Mouse (Mus musculus): ENCODE results near the gene Ndufs7.

Gene Ndufs7

DNA sequence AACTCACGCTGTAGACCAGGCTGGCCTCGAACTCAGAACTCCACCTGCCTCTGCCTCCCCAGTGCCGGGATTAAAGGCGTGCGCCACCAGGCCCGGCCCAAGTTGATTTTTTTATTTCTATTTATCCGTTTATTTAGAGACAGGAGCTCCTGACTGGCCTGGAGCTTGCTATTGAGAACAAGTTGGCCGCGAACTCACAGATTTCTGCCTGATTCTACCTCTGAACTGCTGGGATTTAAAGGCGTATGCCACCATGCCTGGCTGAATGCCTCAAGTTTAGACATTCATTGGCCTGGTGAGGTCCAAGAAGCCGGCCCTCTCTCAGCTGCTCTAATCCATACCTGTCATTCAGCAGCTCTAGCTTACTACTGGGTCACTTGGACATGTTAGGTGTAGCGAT, 13.2 kb downstream of the Ndufs7 start:
- no peak for DNase-seq (ENCODE audit: low spot score)

DNA sequence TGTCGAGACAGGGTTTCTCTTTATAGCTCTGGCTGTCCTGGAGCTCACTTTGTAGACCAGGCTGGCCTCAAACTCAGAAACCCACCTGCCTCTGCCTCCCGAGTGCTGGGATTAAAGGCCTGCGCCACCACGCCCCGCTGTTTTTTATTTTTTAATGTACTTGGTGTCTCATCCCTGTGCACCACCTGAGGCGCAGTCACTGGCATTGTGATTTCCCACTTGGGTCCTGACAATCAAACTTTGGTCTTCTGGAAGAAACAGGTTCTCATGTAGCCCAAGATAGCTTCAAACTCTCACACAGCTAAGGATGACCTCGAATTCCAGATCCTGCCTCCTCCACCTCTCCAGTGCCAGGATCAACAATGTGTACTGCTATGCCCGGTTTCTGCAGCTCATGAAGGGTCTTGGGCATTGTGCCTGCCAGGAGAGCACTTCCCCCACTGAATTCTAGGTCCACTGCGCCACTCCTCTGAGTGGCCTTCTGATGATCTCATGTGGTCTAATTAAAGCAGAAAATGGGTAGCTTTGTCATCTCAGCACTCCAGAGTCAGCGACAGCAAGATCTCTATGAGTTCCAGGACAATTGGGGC, 13.9 kb downstream of the Ndufs7 start:
- DNase-seq (ENCODE audit: low spot score) = no peak

DNA sequence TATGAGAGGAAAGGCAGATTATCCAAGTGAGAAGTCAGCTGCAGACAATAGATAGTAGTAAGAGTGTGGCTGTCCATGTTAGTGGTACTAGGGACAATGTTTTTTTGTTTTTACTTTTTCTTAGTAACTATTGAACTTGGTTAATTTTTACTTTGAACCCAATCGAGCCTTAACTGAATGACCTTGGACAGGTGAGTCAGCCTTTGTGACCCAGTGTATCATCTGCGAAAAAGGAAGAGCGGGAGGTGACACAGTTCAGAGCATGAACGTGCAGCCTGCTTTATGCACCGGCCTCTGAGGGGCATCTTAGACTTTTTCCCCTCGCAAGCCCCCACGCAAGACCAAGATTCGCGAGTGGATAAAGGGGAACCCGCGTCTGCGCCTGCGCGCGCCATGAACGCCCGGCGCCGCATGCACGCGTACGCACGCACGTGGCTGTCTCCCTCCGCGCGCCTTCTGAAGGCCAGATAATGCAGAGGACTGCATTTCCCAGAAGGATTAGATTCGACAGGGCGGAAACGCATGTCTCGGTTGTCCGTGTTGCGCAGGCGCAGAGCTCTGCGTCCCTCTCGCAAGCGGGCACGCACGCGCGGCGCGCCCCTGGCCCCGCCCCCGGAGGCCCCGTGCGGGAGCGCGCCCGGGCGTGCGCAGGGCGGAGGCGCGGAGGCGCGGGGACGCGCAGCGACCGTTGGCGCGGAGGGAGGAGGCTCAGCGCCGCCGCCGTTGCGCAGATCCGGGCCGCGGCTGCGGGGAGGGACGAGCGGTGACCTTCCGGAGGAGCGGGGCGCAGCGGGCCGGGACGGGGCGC, 15.6 kb downstream of the Ndufs7 start:
- DNase-seq (ENCODE audit: low spot score) = peak; percentile 99

GRCm38 (mm10) chr10:80265149-80265486, 16.2 kb downstream of the Ndufs7 start:
- DNase-seq (ENCODE audit: low spot score) = no peak

- DNase-seq (ENCODE audit: low spot score) = no peak
Measured at GRCm38 (mm10) chr10:80270099-80270498, 21.2 kb downstream of the Ndufs7 start.

DNA sequence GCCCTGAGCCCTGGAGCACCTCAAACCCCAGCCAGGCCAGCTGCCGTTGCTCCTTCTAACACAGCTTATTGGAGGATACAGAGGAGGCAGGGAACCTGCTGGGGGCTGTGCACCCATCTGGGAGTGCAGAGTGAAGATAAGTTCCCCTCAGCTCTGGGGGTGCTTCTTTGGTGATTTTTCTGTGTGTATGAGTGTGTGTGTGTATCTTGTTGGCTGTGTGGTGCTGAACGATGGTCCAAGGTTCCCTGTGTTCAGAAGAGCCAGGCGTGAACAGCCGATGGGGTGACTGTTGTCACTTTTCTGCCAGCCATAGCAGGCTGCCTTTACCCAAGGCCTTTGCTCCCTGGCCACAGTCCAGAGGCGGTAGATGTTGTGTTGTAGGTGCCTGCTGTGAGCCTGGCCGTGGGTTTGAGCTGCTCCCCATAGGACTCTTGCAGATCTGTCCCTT, 21.8 kb downstream of the Ndufs7 start:
- no peak for DNase-seq (ENCODE audit: low spot score)

DNA sequence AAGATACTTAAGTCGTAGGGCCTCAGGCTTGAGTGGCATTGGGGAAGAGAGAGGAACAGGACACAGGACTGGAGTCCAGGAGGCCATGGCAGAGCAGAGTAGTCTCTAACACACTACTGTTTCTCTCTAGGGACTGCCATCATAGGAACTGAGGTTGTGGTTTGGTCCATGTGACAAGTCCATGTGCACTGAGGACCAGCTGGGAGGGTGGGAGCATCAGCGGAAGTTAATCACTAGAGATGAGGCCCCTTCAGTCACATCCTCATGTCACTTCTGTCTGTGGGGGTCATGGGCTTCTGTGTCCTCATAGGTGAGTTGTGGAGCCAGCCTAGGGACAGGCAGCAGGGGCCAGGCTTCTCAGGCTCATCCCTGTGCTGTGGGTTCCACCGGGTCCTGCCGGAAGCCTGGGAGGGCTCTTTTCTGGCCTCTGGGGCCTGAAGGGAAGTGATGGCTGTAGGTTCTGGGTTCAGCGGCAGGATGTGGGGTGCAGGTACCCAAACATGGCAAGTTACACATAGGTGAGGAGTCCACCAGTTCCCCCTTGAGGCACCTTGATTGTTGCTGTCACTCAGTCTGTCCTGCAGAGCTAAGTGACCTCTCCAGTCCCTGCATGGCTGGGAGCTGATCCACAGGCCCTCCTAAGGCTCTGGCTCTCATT, 22.4 kb downstream of the Ndufs7 start:
- DNase-seq (ENCODE audit: low spot score) = no peak

- DNase-seq (ENCODE audit: low spot score) = no peak
Measured at GRCm38 (mm10) chr10:80271870-80272585, 23.1 kb downstream of the Ndufs7 start.

DNA sequence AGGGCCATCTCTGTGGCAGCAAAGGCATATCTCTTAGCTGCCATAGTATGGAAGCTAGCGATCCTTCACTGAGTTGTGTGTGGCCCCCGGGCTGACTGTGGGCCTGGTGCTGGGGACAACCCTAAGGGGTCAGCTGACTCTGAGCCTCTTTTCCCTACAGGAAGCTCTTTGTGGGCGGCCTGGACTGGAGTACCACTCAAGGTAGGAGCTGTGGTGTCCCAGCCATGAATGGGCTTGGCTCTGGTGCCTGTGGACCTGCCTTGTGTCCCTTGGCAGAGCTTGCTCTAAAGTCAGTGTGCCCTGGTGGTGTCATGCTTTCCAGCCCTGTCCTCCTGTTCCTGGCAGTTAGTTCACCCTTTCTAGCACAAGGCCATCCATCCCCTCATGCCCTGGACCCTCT, 24.9 kb downstream of the Ndufs7 start:
- DNase-seq (ENCODE audit: low spot score) = no peak

DNA sequence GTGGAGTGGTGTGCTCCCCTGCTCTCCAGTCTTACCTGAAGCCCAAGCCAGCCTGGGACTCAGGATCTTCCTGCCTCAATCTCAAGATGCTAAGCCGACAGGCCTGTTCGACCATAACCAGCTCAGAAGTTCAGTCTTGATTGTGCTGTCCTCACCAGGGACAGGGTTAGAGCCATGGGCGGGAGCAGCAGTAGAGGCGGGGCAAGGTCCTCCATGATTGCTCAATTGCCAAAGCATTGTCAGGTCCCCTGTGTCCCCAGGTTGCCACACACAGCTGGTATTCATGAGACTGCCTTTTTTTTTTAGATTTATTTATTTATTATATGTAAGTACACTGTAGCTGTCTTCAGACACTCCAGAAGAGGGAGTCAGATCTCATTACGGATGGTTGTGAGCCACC, 27.3 kb downstream of the Ndufs7 start:
- no peak for DNase-seq (ENCODE audit: low spot score)

DNA sequence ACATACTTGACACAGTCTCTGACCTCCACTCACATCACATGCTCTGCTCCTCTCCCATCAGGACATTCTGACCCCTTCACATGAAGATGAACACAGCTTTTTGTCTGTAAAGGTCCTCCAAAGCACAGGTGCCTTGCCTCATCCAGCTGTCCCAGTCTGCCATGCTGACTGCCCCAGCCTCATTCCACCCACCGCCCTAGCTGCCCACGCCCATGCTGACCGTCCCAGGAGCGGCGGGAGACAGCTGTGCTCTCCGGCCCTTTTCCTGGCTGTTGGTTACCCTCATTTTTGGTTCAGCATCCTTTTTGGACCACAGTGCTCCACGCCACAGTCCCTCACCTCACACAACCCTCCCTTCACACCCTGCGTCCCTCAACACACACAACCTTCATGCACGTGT, 29.5 kb downstream of the Ndufs7 start:
- no peak for DNase-seq (ENCODE audit: low spot score)

GRCm38 (mm10) chr10:80279273-80279672, 30.4 kb downstream of the Ndufs7 start:
- no peak for DNase-seq (ENCODE audit: low spot score)

- DNase-seq (ENCODE audit: low spot score) = no peak
Measured at GRCm38 (mm10) chr10:80281304-80281703, 32.4 kb downstream of the Ndufs7 start.

- no peak for DNase-seq (ENCODE audit: low spot score)
Measured at GRCm38 (mm10) chr10:80281921-80282371, 33.0 kb downstream of the Ndufs7 start.

DNA sequence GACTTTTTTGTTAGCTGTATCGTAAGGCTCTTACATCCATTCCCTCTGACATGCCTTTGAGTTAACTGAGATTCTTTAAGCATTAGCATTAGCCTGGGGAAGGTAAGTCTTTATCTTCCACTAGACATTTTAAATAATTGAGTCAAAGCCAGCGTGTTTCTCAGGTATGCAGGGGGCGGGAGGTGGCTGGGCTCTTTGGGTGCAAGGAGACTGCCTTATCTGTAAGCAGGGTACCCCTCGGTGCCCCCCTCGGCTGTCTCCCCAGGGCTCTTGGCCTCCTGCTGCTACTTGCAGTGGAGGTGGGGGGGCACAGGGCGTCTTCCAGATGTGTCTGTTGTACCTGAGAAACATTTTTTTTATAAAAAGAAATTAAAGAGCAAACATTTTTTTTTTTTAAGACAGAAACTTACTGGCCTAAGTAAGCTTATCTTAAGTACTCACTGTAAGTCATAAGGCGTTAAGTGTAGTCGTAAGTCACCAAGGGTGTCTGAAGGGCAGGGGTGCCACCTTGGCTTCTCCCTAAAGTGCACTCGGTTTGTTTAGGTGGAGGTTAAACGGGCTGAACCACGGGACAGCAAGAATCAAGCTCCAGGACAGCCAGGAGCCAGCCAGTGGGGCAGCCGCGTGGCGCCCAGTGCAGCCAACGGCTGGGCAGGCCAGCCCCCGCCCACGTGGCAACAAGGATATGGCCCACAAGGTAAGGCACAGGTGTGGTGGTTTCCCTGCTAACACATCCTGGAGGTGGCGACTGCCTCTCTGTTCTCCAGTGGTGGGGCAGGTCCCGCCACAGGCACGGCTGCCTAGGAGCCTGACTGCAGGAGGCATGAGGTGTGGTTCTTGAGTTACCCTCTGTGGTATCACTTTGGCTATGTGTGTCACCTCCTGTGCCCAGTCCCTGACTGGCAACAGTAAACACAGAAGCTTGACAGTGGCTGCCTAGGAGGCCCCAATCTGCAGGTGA, 33.8 kb downstream of the Ndufs7 start:
- DNase-seq (ENCODE audit: low spot score) = no peak

DNA sequence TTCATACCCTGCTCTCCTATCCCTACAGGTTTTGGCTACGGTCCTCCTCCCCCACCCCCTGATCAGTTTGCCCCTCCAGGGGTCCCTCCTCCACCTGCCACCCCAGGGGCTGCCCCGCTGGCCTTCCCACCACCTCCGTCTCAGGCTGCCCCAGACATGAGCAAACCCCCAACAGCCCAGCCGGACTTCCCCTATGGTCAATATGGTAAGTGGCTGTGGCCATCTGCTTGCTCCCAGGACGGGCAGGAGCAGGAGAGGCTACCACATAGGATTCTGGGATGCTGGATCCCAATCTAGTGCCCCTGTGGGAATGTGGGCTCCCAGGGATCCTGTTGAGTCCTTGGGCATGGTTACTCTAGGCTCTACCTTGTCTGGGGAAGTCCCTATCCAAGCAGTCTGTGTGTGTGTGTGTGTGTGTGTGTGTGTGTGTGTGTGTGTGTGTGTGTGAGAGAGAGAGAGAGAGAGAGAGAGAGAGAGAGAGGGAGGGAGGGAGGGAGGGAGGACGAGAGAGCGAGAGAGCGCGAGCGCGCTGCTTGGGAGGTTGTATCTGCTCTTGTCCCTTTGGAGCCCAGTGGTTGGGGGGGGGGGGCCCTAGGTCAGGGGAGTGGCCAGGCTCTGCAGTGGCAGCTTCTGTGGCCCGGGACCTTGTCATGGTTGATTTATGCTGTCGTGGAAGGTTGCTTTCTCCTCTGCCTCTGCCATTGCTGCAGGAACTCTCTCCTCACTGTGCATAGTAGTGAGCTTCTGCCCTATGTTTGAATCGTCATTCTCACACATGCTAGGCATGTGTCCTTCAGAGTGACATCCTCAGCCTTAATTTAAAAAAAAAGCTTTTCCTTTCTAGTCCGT, 36.5 kb downstream of the Ndufs7 start:
- DNase-seq (ENCODE audit: low spot score) = no peak

GRCm38 (mm10) chr10:80288097-80288496, 39.2 kb downstream of the Ndufs7 start:
- DNase-seq (ENCODE audit: low spot score) = no peak

- DNase-seq (ENCODE audit: low spot score) = no peak
Measured at GRCm38 (mm10) chr10:80288657-80289056, 39.7 kb downstream of the Ndufs7 start.

DNA sequence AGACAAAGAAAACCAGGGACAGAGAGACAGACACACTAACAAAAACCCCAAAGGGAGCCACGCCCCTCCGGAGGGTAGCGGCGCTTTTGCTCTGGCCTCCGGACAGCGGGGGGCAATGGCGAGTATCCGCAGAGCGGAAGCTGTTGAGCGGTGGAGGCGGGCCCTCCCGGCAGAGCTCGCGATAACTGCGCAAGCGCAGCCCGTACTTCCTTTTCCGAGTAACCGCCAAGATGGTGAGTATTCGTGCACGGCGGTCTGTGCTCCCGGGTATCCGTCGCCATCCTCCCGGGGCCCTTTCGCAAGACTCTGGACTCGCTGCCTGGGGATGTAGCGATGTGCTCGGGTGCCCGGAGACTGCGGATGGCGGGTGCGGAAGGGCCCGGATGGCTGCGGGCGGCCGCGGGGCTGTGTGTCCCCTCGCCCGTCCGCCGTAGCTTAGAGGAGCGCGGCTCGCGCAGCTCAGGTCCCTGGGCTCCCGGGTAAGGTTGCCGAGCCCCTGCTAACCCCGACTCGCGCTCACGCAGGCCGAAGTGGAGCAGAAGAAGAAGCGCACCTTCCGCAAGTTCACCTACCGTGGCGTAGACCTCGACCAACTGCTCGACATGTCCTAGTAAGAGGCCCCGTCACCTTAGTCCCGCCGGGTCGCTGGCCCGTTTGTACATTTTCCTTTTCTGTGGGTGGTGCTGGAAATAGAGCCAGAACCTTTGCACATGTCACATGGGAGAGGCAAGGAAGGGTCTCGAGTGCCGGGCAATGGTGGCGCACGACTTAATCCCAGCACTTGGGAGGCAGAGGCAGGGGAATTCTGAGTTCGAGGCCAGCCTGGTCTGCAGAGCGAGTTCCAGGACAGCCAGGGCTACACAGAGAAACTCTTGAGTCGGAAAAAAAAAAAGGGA, 43.6 kb downstream of the Ndufs7 start, which contains the start of gene Rps15:
Gene Rps15, plus strand, starts transcription at position 203 of the 896 bp plus-strand sequence.
- peak; percentile 98 for DNase-seq (ENCODE audit: low spot score)

All from embryo, embryonic 10.5 days (tissue).